Mouse (Mus musculus) thymus, postnatal 10 days (tissue): Measurements from ENCODE around the gene Cabcoco1.

ENCODE experiments used
- DNase-seq, 2 experiments: peaks; one replicate each; pipeline ENCODE4 v3.0.0; 2021; ENCODE audit warnings: low spot score in 2 of 2

Cabcoco1 gene

GRCm38 (mm10) chr10:68507741-68508140, 34.0 kb downstream of the Cabcoco1 start:
- DNase-seq = no peak

DNA sequence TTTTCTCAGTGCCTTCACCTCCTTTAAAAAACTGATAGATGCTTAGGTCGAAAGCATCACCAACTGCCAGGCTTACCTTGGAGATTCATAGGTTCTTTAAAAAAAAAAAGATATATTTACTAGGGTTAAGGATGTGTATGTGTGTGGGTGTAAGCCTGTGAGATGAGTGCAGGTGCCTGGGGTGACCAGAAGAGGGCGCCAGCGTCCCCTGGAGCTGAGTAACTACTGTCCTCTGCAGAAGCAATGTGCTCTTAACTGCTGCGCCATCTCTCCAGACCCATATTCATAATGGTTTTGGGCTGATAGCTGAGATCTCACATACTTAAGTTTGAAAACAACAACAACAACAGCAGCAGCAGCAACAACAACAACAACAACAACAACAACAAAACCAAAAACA, 35.5 kb downstream of the Cabcoco1 start:
- no peak for DNase-seq

DNA sequence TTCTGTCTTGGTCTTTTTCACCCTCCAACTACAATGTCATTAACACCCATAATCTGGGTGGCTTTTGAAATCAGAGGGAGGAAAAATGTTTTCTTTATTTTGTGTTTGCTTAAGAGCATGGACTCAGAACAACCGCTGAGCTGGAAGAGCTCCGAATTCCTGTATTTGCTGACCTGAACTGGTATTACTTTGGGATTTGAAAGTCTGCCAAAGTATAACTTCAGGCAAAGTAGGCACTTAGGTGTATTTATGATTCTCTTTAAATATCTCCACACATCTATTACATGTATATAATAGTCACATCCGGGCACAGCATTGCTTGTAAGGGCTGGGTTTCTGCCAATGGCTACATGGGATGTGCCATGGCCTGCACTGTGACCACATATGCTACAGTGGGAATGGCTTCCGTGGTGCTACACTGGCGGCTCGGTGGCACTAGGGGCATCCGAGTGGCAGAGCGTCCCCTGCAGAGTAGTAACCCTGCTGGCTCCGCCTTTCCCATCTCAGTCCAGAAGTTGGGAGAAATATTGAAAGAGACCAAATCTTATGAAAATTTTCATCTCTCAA, 37.0 kb downstream of the Cabcoco1 start:
- DNase-seq = no peak

DNA sequence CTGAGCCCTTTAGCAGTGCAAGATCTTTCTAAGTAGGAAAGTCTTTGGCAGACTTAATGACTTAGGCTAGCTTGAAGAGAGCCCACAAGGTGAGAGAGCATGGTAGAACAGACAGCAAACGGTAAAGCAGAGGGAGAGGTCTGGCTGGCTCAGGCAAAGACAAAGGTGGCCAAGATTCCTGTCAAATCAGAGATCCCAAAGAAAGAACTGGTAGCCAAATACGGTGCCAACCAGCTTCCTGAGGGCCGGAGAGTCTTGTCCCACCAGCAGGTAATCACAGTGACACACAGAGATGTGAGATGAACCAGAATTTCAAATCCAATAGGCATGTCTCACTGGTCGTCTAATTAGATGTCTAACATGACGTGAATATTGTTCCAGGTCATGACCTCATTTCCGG, 40.6 kb downstream of the Cabcoco1 start:
- DNase-seq = no peak

GRCm38 (mm10) chr10:68495246-68495645, 46.5 kb downstream of the Cabcoco1 start:
- no peak for DNase-seq

GRCm38 (mm10) chr10:68491557-68491956, 50.1 kb downstream of the Cabcoco1 start:
- no peak for DNase-seq

- no peak for DNase-seq
Measured at GRCm38 (mm10) chr10:68490781-68491180, 50.9 kb downstream of the Cabcoco1 start.

- no peak for DNase-seq
Measured at GRCm38 (mm10) chr10:68472799-68473198, 68.9 kb downstream of the Cabcoco1 start.

DNA sequence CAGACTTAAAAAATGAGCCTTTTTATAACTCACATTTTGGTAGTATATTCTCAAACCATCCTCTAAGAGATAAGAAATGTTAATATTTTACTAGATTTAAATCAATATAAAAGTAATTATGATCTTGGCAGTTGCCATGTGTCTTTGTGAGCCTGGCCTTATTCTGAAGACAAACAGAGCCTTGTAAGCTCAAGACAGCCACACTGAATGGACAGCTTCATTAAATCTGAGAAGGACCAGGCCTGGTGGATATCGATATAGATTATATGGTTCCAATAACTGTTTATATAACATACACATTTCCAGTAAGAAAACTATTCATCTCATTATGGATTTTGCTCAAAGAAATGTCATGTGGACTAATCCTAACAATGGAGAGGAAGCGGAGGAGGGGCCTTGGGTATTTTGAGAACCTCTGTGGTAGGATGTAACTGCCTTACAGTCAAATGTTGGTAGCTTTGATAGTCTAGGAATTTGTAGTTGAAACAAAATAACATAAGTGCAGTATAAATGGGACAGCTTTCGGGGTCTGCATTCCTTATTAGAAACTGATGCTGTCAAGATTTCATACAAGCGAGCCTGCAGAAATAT, 75.9 kb downstream of the Cabcoco1 start:
- DNase-seq = no peak

- peak in 1 of 2 experiments; percentile 61 for DNase-seq
Measured at GRCm38 (mm10) chr10:68464943-68465342, 76.8 kb downstream of the Cabcoco1 start.

DNA sequence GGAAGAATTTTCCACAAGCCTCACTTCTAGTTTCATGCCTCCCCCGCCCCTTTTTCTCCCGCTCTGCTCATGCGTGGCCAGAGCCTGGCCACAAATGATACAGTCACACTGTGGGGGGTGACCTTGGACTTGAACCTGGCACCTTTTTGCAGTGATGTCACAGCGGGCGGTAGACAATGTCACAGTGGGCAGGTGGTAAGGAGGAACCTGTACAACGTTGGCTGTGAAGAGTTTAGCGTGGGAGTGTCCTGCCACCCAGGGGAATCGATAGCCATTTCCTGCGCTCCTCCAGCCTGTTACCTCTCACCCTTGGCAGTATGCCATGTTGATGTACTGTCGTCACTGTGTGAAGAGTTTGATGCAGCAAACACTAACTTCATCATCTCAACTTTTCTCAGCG, 81.9 kb downstream of the Cabcoco1 start:
- DNase-seq = no peak

GRCm38 (mm10) chr10:68457019-68457418, 84.7 kb downstream of the Cabcoco1 start:
- DNase-seq = no peak

DNA sequence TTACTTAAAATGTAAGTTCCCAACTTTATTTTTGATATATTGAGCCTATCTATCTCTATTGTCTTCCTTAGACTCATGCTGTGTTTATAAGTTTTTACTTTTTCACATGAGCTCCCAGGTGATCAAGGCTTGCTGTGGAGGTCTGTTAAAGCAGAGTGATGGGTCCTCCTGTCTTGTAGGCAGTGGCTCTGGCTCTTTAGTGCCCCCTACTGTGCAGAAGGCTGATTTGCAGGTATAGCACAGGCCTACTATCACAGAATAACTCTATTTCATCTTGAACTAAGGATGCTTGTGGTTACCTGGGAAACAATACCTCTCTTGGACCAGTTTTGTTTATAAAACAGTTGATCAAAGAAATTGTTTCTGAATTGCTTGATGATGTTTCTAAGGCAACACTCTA, 87.2 kb downstream of the Cabcoco1 start:
- DNase-seq = no peak

DNA sequence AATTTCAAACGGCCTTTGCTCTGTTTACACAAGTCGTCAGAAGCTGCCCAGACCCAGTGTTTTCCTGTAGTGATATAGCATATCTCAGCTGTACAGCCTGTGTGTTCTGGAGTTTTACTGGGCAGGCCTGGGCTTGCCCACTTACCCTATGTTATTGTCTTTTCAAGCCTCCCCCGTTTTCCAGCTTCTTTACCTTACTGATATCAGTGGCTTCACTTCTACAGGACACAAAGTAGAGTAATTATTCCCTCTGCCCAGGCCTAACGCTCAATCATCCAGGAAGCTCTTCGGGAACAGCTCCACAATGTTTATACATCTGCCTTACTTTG, 94.9 kb downstream of the Cabcoco1 start:
- DNase-seq = no peak

- DNase-seq = no peak
Measured at GRCm38 (mm10) chr10:68445876-68446796, 95.6 kb downstream of the Cabcoco1 start.

- DNase-seq = no peak
Measured at GRCm38 (mm10) chr10:68445244-68445811, 96.4 kb downstream of the Cabcoco1 start.

GRCm38 (mm10) chr10:68444361-68445114, 97.2 kb downstream of the Cabcoco1 start:
- DNase-seq = no peak

DNA sequence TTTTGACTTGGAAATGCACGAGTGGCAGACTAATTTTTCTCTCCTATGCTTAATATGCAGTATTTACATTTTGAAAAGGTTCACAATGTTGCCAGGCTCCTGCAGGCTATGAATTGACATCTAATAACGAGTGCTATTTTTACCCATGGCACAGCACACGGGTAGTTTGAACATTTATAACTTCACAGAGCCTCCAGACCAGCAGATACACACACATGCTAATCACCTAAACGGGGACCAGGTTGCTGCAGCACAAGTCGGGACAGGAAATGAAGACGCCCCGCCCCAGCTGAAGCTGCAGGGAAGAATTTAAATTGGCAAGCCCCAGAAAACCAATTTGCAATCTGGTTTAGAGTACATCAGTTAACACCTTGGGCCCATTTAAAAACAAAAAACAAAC, 98.6 kb downstream of the Cabcoco1 start:
- peak; percentile 27 to 43 for DNase-seq

GRCm38 (mm10) chr10:68442713-68443112, 99.0 kb downstream of the Cabcoco1 start:
- no peak for DNase-seq

- no peak for DNase-seq
Measured at GRCm38 (mm10) chr10:68441931-68442662, 99.6 kb downstream of the Cabcoco1 start.

DNA sequence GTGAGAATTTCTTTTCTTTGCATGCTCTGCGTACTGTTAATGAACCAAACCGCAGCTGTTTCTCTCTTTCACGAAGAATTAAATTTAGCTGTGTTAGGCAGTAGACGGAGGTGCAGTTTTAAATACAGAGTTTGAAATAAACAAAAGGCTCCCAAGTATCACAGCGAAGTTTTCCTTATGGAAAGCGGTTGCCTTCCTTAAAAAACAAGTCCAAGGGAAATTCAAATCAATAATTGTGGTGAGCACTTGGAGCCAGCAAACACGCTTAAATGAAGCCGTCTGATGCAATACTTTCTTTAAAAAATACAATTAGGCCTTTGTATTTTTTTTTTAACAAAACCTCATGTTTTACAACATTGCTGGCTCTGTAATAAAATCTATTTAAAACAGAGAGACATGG, 101.2 kb downstream of the Cabcoco1 start:
- DNase-seq = no peak
